14 mouse cellular contexts compared by ENCODE assay signal in the genomic region with DNA sequence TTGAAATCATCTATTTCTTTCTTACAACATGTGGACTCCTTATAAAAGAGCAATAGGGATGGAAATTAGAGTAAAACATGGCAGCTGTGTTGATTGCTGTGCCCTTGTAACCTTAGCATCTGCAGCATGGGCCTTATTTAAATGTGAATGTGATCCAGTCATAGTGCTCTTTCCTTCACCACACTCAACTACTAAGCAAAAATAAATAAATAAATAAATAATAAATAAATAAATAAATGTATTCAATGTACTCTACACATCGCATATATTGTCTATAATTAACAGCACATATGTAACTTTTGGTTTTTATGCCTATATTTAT.
"Had no signal": no experiment of that assay in that cellular context is flagged by ENCODE, and none has a peak within 500 bp of the region (broad histone marks: within the 10 kb centered on the region; RNA-seq: fewer than 3 reads in every experiment).

No protein-coding gene starts in this region.

- H3K36me3 ChIP-seq: liver, embryonic 15.5 days had no signal

- H3K9me3 ChIP-seq: liver, embryonic 15.5 days had no signal

- ATAC-seq: lung, postnatal 0 days; midbrain, embryonic 16.5 days had no signal

- H3K27ac ChIP-seq: kidney, postnatal 0 days; liver, embryonic 15.5 days had no signal

- H3K4me3 ChIP-seq: liver, embryonic 15.5 days had no signal

- H3K9ac ChIP-seq: liver, embryonic 15.5 days had no signal

- DNase-seq: kidney, adult 9 months; kidney, postnatal 36 days; lung, adult 2 months; lung, postnatal 36 days; retina, postnatal 1 day; right cerebral cortex, postnatal 4 days; spleen, adult 18-20 months; thymus, adult 18-20 months; thymus, postnatal 14 days had no signal

- H3K27me3 ChIP-seq: liver, embryonic 15.5 days had no signal

- H3K4me2 ChIP-seq: liver, embryonic 11.5 days; liver, embryonic 15.5 days had no signal

- H3K4me1 ChIP-seq: liver, embryonic 15.5 days had no signal
